13 mouse cellular contexts compared by ENCODE assay signal in the genomic region with DNA sequence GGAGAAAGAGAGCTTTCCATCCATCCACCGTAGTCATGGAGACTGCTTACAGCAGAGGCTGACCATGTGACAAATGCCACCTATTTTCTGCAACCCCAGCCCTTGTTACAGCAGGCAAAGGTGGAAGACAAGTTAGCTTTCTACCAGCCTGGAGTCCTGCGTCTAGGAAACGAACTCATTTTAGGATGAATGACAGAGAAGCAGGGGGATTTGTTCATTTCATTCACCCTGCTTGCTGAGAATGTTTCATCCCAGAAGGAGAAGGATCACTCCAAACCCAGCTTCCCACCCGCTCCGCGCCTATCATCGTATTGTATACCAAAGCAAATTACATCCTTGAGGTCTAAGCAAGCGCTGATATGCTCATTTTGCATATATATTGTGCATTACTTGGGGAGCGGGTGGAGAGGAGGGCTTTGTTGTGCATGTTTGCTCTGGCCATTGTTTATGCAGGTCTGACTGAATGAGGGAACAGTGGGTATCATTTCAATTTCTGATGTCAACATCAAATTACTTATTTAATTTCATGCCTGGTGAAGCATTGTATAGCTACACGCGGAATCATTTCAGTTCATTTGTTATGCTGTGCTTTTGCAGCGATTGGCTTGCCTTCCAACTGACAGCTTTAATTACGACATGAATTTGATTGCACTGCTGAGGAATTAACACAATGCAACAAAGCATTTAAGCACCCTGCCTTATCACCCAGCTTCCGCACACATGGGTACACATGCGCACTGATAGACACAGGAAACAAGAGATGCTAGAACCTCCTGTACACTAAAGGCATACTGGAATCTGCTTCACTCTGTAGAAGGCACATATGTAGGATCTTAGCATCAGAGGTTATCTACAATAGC.
A peak's percentile ranks its signal among the peaks of the same experiment; 100 is the strongest.
DNase-seq lines count a peak whose midpoint lies in the region; ATAC-seq lines count a peak whose summit lies in the region.
"Had no signal": no experiment of that assay in that cellular context is flagged by ENCODE, and none has a peak within 500 bp of the region (broad histone marks: within the 10 kb centered on the region; RNA-seq: fewer than 3 reads in every experiment).

No protein-coding gene starts in this region.

- peak; percentile 15 to 20 for DNase-seq in cerebellum, postnatal 10 days
- no peak for DNase-seq in cerebellum, adult 18-20 months
- peak; percentile 10 for DNase-seq in right cerebral cortex, adult 18-20 months
- no peak for DNase-seq in right cerebral cortex, postnatal 4 days
- DNase-seq in heart, postnatal 25 days (ENCODE audit: low spot score), result no peak
- no peak for DNase-seq in liver
- no peak for DNase-seq in urinary bladder, postnatal 25 days (ENCODE audit: low spot score)
- DNase-seq: adrenal gland, adult 2 months; kidney, postnatal 10 days had no signal

- H3K36me3 ChIP-seq in midbrain, embryonic 15.5 days (replicated peaks), result no peaks in the 10 kb centered on the region
- H3K36me3 ChIP-seq: heart, embryonic 10.5 days; liver, embryonic 12.5 days had no signal

- H3K4me3 ChIP-seq in midbrain, embryonic 15.5 days, result peak overlapping the region; percentile 11; the same call in 1 of the 2 replicates
- H3K4me3 ChIP-seq: heart, embryonic 10.5 days; liver, embryonic 12.5 days had no signal

- intact Hi-C loops in heart, postnatal 25 days (cut with DNase I), result no loop called here

- H3K4me2 ChIP-seq in midbrain, embryonic 15.5 days, result peak overlapping the region; percentile 41
- H3K4me2 ChIP-seq: liver, embryonic 12.5 days had no signal

- H3K27ac ChIP-seq in midbrain, embryonic 15.5 days, result peak overlapping the region; percentile 73
- H3K27ac ChIP-seq: heart, embryonic 10.5 days; liver, embryonic 12.5 days had no signal

- 27% methylated on average over 15 of the region's 15 CpGs for WGBS in midbrain, embryonic 15.5 days

- H3K4me1 ChIP-seq in midbrain, embryonic 15.5 days, result peaks cover 32% of the 10 kb centered on the region
- H3K4me1 ChIP-seq: liver, embryonic 12.5 days had no signal

- ATAC-seq in midbrain, embryonic 15.5 days (replicated peaks), result peak; percentile 75
- ATAC-seq: liver, embryonic 12.5 days; lung, postnatal 0 days had no signal

- H3K9ac ChIP-seq in midbrain, embryonic 15.5 days, result peak overlapping the region; percentile 24; the same call in 1 of the 2 replicates
- H3K9ac ChIP-seq: liver, embryonic 12.5 days had no signal

- no peaks in the 10 kb centered on the region for H3K27me3 ChIP-seq in midbrain, embryonic 15.5 days (replicated peaks)
- H3K27me3 ChIP-seq: liver, embryonic 12.5 days had no signal

- no peaks in the 10 kb centered on the region for H3K9me3 ChIP-seq in midbrain, embryonic 15.5 days
- H3K9me3 ChIP-seq: heart, embryonic 10.5 days; liver, embryonic 12.5 days had no signal

Comparison
In these comparisons a context has a peak if more than half of its experiments do, and no peak if none do; other contexts are left out.
1. DNase-seq: peak in cerebellum, postnatal 10 days (2 of 2) and right cerebral cortex, adult 18-20 months (single experiment); none in cerebellum, adult 18-20 months (0 of 2), right cerebral cortex, postnatal 4 days (single experiment), heart, postnatal 25 days (single experiment), liver (single experiment) and urinary bladder, postnatal 25 days (single experiment).